9 mouse cellular contexts compared by ENCODE assay signal in genomic region chr11:57672995-57673394, GRCm38 (mm10). TPM values are rescaled to one million over a fixed set of nuclear protein-coding genes. Genes with fewer than 3 reads are reported as not detected.
DNase-seq lines count a peak whose midpoint lies in the region.
"Had no signal": no experiment of that assay in that cellular context is flagged by ENCODE, and none has a peak within 500 bp of the region (broad histone marks: within the 10 kb centered on the region; RNA-seq: fewer than 3 reads in every experiment).

No protein-coding gene starts in this region.

- intact Hi-C loops in left cerebral cortex, postnatal 14 days (cut with DNase I) = no loop called here

- DNase-seq in cerebellum, postnatal 10 days = peak; percentile 62 to 67
- no peak for DNase-seq in cerebellum, adult 11 months
- peak; percentile 55 for DNase-seq in ovary, postnatal 36 days (ENCODE audit: low spot score)
- no peak for DNase-seq in ovary, postnatal 14 days (ENCODE audit: low spot score)
- DNase-seq in naive thymus-derived CD4-positive, alpha-beta T cell, adult 2 months (ENCODE audit: low read depth) = peak; percentile 80
- no peak for DNase-seq in layer of hippocampus, adult 11-12 months (ENCODE audit: low spot score)
- DNase-seq in lung, adult 18-20 months = no peak
- no peak for DNase-seq in left cerebral cortex, postnatal 14 days (ENCODE audit: low spot score in 2 of 2)
- DNase-seq: lung, postnatal 36 days had no signal

RNA-seq across cellular contexts. Expression of gene Galnt10, which starts 27.8 kb away (rescaled TPM):
- total RNA-seq in left cerebral cortex, postnatal 14 days (2021) = 1 to 10 TPM; 7.6 to 8.8 TPM

Comparison
In these comparisons a context has a peak if more than half of its experiments do, and no peak if none do; other contexts are left out.
1. DNase-seq: peak in cerebellum, postnatal 10 days (2 of 2), ovary, postnatal 36 days (single experiment) and naive thymus-derived CD4-positive, alpha-beta T cell, adult 2 months (single experiment); none in cerebellum, adult 11 months (single experiment), ovary, postnatal 14 days (single experiment), layer of hippocampus, adult 11-12 months (single experiment), lung, adult 18-20 months (0 of 2) and left cerebral cortex, postnatal 14 days (0 of 2).